Mouse (Mus musculus): ENCODE data around the gene Gm12800.
"Not testable (repeated sequence)": the region's sequence is repeated elsewhere in the genome, so short reads cannot be mapped to it uniquely, and the experiment has no call there.

Gm12800 gene

GRCm38 (mm10) chr4:101908821-101909220 lies at the start of gene Gm12800:
Gene Gm12800 (plus strand): TSS chr4:101909121.
- not testable (repeated sequence) for DNase-seq (ENCODE audit: low read depth, low spot score)

- peak; percentile 72 for DNase-seq (ENCODE audit: low read depth, low spot score)
These were observed 48.0 kb upstream of the Gm12800 start for GRCm38 (mm10) chr4:101860873-101861272.

GRCm38 (mm10) chr4:101862289-101862688 lies 46.6 kb upstream of the Gm12800 start:
- DNase-seq (ENCODE audit: low read depth, low spot score), result no peak

- not testable (repeated sequence) for DNase-seq (ENCODE audit: low read depth, low spot score)
These were observed 36.9 kb upstream of the Gm12800 start for GRCm38 (mm10) chr4:101872031-101872430.

- not testable (repeated sequence) for DNase-seq (ENCODE audit: low read depth, low spot score)
These were observed 33.2 kb upstream of the Gm12800 start for GRCm38 (mm10) chr4:101875687-101876086.

GRCm38 (mm10) chr4:101883641-101884040 lies 25.3 kb upstream of the Gm12800 start:
- DNase-seq (ENCODE audit: low read depth, low spot score), result no peak

GRCm38 (mm10) chr4:101889377-101889776 lies 19.5 kb upstream of the Gm12800 start:
- no peak for DNase-seq (ENCODE audit: low read depth, low spot score)

GRCm38 (mm10) chr4:101893656-101894420 lies 15.1 kb upstream of the Gm12800 start, which contains the start of gene C130073F10Rik:
Gene C130073F10Rik (minus strand): TSS chr4:101893789.
- no peak for DNase-seq (ENCODE audit: low read depth, low spot score)

- not testable (repeated sequence) for DNase-seq (ENCODE audit: low read depth, low spot score)
These were observed 31.2 kb downstream of the Gm12800 start, which contains the start of gene Gm12794 for GRCm38 (mm10) chr4:101940107-101940506. Gene Gm12794 (plus strand): TSS chr4:101940407.

All from forelimb bud, embryonic 11.5 days (tissue).